Mouse (Mus musculus): ENCODE data around the gene Itga8.

The Itga8 gene

GRCm38 (mm10) chr2:12092203-12092984 lies 209.3 kb downstream of the Itga8 start:
- no peak for DNase-seq (ENCODE audit: low spot score in 2 of 2)

- no peak for DNase-seq (ENCODE audit: low spot score in 2 of 2)
Observed at GRCm38 (mm10) chr2:12090993-12091392, 210.7 kb downstream of the Itga8 start.

GRCm38 (mm10) chr2:12085492-12085891 lies 216.2 kb downstream of the Itga8 start:
- no peak for DNase-seq (ENCODE audit: low spot score in 2 of 2)

GRCm38 (mm10) chr2:12084341-12084740 lies 217.4 kb downstream of the Itga8 start:
- no peak for DNase-seq (ENCODE audit: low spot score in 2 of 2)

- no peak for DNase-seq (ENCODE audit: low spot score in 2 of 2)
Observed at GRCm38 (mm10) chr2:12077266-12077891, 224.3 kb downstream of the Itga8 start.

- DNase-seq (ENCODE audit: low spot score in 2 of 2): no peak
Observed at GRCm38 (mm10) chr2:12065669-12066399, 235.9 kb downstream of the Itga8 start.

GRCm38 (mm10) chr2:12060034-12060723 lies 241.5 kb downstream of the Itga8 start:
- no peak for DNase-seq (ENCODE audit: low spot score in 2 of 2)

Data from right cerebral cortex, adult 2 months (tissue).